Mouse (Mus musculus): ENCODE data around the gene Ccdc116. TPM values are rescaled to one million over a fixed set of nuclear protein-coding genes. Genes with fewer than 3 reads are reported as not detected.

Gene Ccdc116
- total and polyA plus RNA-seq, 3 experiments: 4.4 to 9.7 (median 8.9) TPM

DNA sequence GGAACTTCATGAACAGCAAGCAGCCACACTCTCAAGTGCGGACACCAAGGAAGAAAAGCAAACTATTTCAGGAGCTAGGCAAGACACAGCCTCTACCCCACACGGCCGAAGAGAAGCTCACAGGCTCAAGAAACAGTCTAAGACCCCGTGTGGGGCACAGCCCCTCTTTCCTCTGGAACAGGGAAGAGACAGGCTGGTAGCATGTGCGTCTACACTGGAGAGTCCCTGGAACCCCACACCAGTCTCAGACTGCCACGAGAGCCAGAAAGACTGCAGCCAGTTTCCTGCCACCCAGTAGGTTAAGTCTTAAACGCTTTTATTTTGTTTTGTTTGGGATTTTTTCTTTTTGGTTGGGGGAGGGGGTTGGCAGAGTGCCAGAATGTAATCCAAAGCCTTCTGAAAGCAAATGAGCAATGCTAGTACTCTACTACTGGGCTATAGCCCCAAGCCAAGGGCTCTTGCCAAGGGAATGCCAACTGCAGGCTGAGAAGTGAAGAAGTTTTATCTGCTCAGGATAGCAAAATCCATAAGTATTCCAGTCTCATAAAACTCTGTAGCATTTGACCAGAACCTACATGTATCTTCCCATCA lies 44.3 kb downstream of the Ccdc116 start:
- Histone ChIP-seq H3K9ac (ENCODE audit: insufficient read depth, low read depth) (no peak overlapping the region), H3K79me2 (replicated peaks; ENCODE audit: control insufficient read depth, extremely low read depth, insufficient read depth, poor library complexity, severe bottlenecking) (0 out of 2 replicates have a peak, but pooled peaks cover 2% of the 10 kb centered on the region), H3K4me1 (ENCODE audit: control insufficient read depth in 1 of 2, insufficient read depth in 2 of 2) (no peaks in the 10 kb centered on the region), H3K4me2 (ENCODE audit: insufficient read depth, low read depth, poor library complexity, severe bottlenecking) (no peak overlapping the region), H3K4me3 (replicated peaks in 1 of 3; ENCODE audit: low read depth in 2 of 3, low read length in 2 of 3, poor library complexity in 1 of 3) (no peak overlapping the region), H3K27me3 (replicated peaks) (no peaks in the 10 kb centered on the region), H3K27ac (ENCODE audit: insufficient read depth, low read depth) (no peak overlapping the region), H3K36me3 (replicated peaks in 1 of 2; ENCODE audit: control insufficient read depth in 1 of 2, insufficient read depth in 1 of 2, low read length in 1 of 2) (peaks cover 65 to 91% of the 10 kb centered on the region in 2 experiments), H3K9me3 (replicated peaks; ENCODE audit: low read length) (no peaks in the 10 kb centered on the region)
- dilution Hi-C loops (cut with MboI; ENCODE audit: extremely low pct_ligation_motif_present, extremely low pct_unique_long_range_greater_than_20kb, low sequenced_read_pairs) (no loop called here), in situ Hi-C loops (cut with MboI; ENCODE audit: low pct_ligation_motif_present, low pct_unique_long_range_greater_than_20kb, low sequenced_read_pairs) (no loop called here)
- TF ChIP-seq USF2 (conservative IDR thresholded peaks at IDR 0.05; ENCODE audit: low read depth, low read length) (no peak), MEF2A (IDR thresholded peaks at IDR 0.05; ENCODE audit: borderline replicate concordance, low read depth, low read length) (no peak), POLR2A (IDR thresholded peaks at IDR 0.05; ENCODE audit: low read depth, low read length) (no peak), ETS1 (conservative IDR thresholded peaks at IDR 0.05; ENCODE audit: low read depth, low read length) (no peak), MAFK (IDR thresholded peaks at IDR 0.05; ENCODE audit: insufficient replicate concordance, low read length) (no peak), SIN3A (IDR thresholded peaks at IDR 0.05; ENCODE audit: low read length) (no peak), ZKSCAN1 (IDR thresholded peaks at IDR 0.05; ENCODE audit: borderline replicate concordance, low read depth, low read length) (no peak), RAD21 (IDR thresholded peaks at IDR 0.05; ENCODE audit: low read depth, low read length) (no peak), POLR2AphosphoS2 (IDR thresholded peaks at IDR 0.05; ENCODE audit: low read depth, low read length) (no peak), NELFE (IDR thresholded peaks at IDR 0.05; ENCODE audit: low read depth, low read length) (no peak), ZC3H11A (IDR thresholded peaks at IDR 0.05; ENCODE audit: low read depth, low read length) (no peak), ZMIZ1 (IDR thresholded peaks at IDR 0.05; ENCODE audit: low read depth, low read length) (no peak), BHLHE40 (IDR thresholded peaks at IDR 0.05; ENCODE audit: low read depth, low read length) (no peak), JUN (IDR thresholded peaks at IDR 0.05; ENCODE audit: insufficient read depth, low read depth, low read length) (no peak), ZNF384 (IDR thresholded peaks at IDR 0.05; ENCODE audit: low read depth, low read length) (no peak)
- DNase-seq (ENCODE audit: extremely low read depth): no peak

DNA sequence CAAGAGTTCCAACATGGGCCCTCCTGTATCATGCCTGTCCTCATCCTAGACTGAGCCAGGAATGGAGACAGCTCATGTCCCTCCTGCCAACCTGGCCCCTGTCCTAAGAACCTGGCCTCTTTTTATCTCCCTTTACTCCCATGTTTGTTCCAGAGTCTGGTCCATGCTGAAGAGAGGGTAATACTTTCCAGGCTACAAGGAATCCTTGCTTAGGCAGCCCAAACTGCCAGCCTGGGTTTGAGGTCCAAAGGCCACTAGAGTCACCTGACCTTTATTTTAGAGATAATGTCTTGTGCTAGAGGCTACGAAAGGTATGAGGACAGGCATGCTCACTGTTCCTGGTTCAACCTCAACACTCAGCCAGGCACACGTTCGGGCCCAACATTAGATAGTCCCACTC lies 50.1 kb downstream of the Ccdc116 start:
- Histone ChIP-seq H3K4me1 (ENCODE audit: control insufficient read depth in 1 of 2, insufficient read depth in 2 of 2) (no peaks in the 10 kb centered on the region), H3K27me3 (replicated peaks) (no peaks in the 10 kb centered on the region), H3K36me3 (replicated peaks in 1 of 2; ENCODE audit: control insufficient read depth in 1 of 2, insufficient read depth in 1 of 2, low read length in 1 of 2) (peaks cover 80 to 95% of the 10 kb centered on the region in 2 experiments), H3K4me2 (ENCODE audit: insufficient read depth, low read depth, poor library complexity, severe bottlenecking) (no peak overlapping the region), H3K79me2 (replicated peaks; ENCODE audit: control insufficient read depth, extremely low read depth, insufficient read depth, poor library complexity, severe bottlenecking) (no peaks in the 10 kb centered on the region), H3K27ac (ENCODE audit: insufficient read depth, low read depth) (no peak overlapping the region), H3K4me3 (replicated peaks in 1 of 3; ENCODE audit: low read depth in 2 of 3, low read length in 2 of 3, poor library complexity in 1 of 3) (no peak overlapping the region), H3K9ac (ENCODE audit: insufficient read depth, low read depth) (no peak overlapping the region), H3K9me3 (replicated peaks; ENCODE audit: low read length) (no peaks in the 10 kb centered on the region)
- dilution Hi-C loops (cut with MboI; ENCODE audit: extremely low pct_ligation_motif_present, extremely low pct_unique_long_range_greater_than_20kb, low sequenced_read_pairs): no loop called here
- DNase-seq (ENCODE audit: extremely low read depth): no peak
- in situ Hi-C loops (cut with MboI; ENCODE audit: low pct_ligation_motif_present, low pct_unique_long_range_greater_than_20kb, low sequenced_read_pairs): no loop called here
- no peak for TF ChIP-seq MAX (IDR thresholded peaks at IDR 0.05; ENCODE audit: low read length)
- no peak for TF ChIP-seq CTCF (conservative IDR thresholded peaks at IDR 0.05 in 1 of 2, IDR thresholded peaks at IDR 0.05 in 1 of 2; ENCODE audit: low read depth in 2 of 2, low read length in 2 of 2)
- no peak for TF ChIP-seq ELF1 (IDR thresholded peaks at IDR 0.05; ENCODE audit: low read depth, low read length)
- no peak for TF ChIP-seq SIN3A (IDR thresholded peaks at IDR 0.05; ENCODE audit: low read length)
- no peak for TF ChIP-seq ZMIZ1 (IDR thresholded peaks at IDR 0.05; ENCODE audit: low read depth, low read length)
- TF ChIP-seq RCOR1 (conservative IDR thresholded peaks at IDR 0.05; ENCODE audit: low read depth, low read length): no peak
- no peak for TF ChIP-seq SMC3 (IDR thresholded peaks at IDR 0.05; ENCODE audit: low read depth, low read length)
- TF ChIP-seq IRF4 (IDR thresholded peaks at IDR 0.05; ENCODE audit: low read depth, low read length): no peak
- no peak for TF ChIP-seq MAZ (IDR thresholded peaks at IDR 0.05; ENCODE audit: low read depth, low read length)
- no peak for TF ChIP-seq UBTF (IDR thresholded peaks at IDR 0.05; ENCODE audit: low read depth, low read length)
